Mouse (Mus musculus): ENCODE measurements around the gene Fbxo27. TPM values are rescaled to one million over a fixed set of nuclear protein-coding genes. Genes with fewer than 3 reads are reported as not detected.
"Not testable (repeated sequence)": the region's sequence is repeated elsewhere in the genome, so short reads cannot be mapped to it uniquely, and the experiment has no call there.

Fbxo27 gene
- total and polyA plus RNA-seq, 3 experiments = not detected

GRCm38 (mm10) chr7:28694966-28695511 is 2.4 kb downstream of the Fbxo27 start:
- H3K9ac ChIP-seq (ENCODE audit: control insufficient read depth, low read depth, low read length, poor library complexity, severe bottlenecking) = no peak overlapping the region
- no peaks in the 10 kb centered on the region for H3K9me3 ChIP-seq (replicated peaks; ENCODE audit: insufficient read depth, low read length)
- H3K36me3 ChIP-seq (ENCODE audit: control insufficient read depth in 1 of 2, insufficient read depth in 2 of 2, low read length in 2 of 2) = no peaks in the 10 kb centered on the region
- no peak overlapping the region for H3K4me3 ChIP-seq (ENCODE audit: control insufficient read depth in 1 of 2, insufficient read depth in 1 of 2, low read depth in 2 of 2, low read length in 2 of 2)
- no peaks in the 10 kb centered on the region for H3K79me2 ChIP-seq (ENCODE audit: control insufficient read depth, insufficient read depth, low read length, poor library complexity)
- no peaks in the 10 kb centered on the region; a peak in 1 of 4 replicates for H3K27me3 ChIP-seq (ENCODE audit: control insufficient read depth in 1 of 2, insufficient read depth in 2 of 2, low read length in 2 of 2)
- TF ChIP-seq TBP (IDR thresholded peaks at IDR 0.05; ENCODE audit: low read depth, low read length) (no peak), ZKSCAN1 (IDR thresholded peaks at IDR 0.05; ENCODE audit: low read depth, low read length) (no peak)
- peaks cover 0 to 3% of the 10 kb centered on the region in 2 experiments; a peak in 2 of 4 replicates for H3K4me1 ChIP-seq (ENCODE audit: control insufficient read depth in 1 of 2, insufficient read depth in 2 of 2, low read length in 2 of 2)
- H3K27ac ChIP-seq (ENCODE audit: control insufficient read depth, low read depth, low read length) = no peak overlapping the region
- no peak for DNase-seq (ENCODE audit: low read depth, low spot score)

DNA sequence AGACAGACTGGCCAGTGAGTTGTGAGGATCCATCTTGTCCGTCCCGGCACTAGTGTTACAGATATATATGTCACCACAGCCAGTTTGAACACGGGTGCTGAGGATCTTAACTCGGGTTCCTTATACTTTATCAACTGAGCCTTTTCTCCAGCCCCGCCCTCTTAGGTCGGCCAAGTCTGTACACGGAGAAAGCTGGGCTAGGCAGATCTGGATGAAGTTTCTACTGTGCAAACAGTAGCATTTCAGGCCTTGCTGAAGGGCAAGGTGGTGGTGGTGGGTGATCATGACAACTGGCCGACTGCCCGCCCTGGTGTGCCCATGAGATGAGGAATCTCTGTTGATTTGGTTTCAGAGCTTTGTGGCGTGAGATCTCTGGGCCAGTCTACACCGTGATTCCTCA is 4.6 kb downstream of the Fbxo27 start:
- H3K4me1 ChIP-seq (ENCODE audit: control insufficient read depth in 1 of 2, insufficient read depth in 2 of 2, low read length in 2 of 2) = peaks cover 0 to 3% of the 10 kb centered on the region in 2 experiments; a peak in 2 of 4 replicates
- no peak for TF ChIP-seq TAL1 (IDR thresholded peaks at IDR 0.05; ENCODE audit: low read length)
- no peak for TF ChIP-seq MYB (IDR thresholded peaks at IDR 0.05; ENCODE audit: low read depth, low read length)
- no peak for TF ChIP-seq USF2 (IDR thresholded peaks at IDR 0.05; ENCODE audit: borderline replicate concordance in 1 of 2, insufficient read depth in 1 of 2, low read depth in 1 of 2, low read length in 2 of 2)
- no peak for TF ChIP-seq E2F4 (IDR thresholded peaks at IDR 0.05; ENCODE audit: borderline replicate concordance, low read depth, low read length)
- TF ChIP-seq KAT2A (conservative IDR thresholded peaks at IDR 0.05; ENCODE audit: low read depth, low read length) = no peak
- no peak for TF ChIP-seq CHD2 (IDR thresholded peaks at IDR 0.05; ENCODE audit: low read length)
- no peak for TF ChIP-seq POLR2AphosphoS2 (IDR thresholded peaks at IDR 0.05; ENCODE audit: low read length)
- TF ChIP-seq MXI1 (IDR thresholded peaks at IDR 0.05; ENCODE audit: low read depth, low read length) = no peak
- TF ChIP-seq SIN3A (IDR thresholded peaks at IDR 0.05; ENCODE audit: low read length) = no peak
- H3K9me3 ChIP-seq (replicated peaks; ENCODE audit: insufficient read depth, low read length) = no peaks in the 10 kb centered on the region
- H3K9ac ChIP-seq (ENCODE audit: control insufficient read depth, low read depth, low read length, poor library complexity, severe bottlenecking) = no peak overlapping the region
- no peaks in the 10 kb centered on the region for H3K27me3 ChIP-seq (ENCODE audit: control insufficient read depth in 1 of 2, insufficient read depth in 2 of 2, low read length in 2 of 2)
- no peak overlapping the region for H3K4me3 ChIP-seq (ENCODE audit: control insufficient read depth in 1 of 2, insufficient read depth in 1 of 2, low read depth in 2 of 2, low read length in 2 of 2)
- H3K27ac ChIP-seq (ENCODE audit: control insufficient read depth, low read depth, low read length) = no peak overlapping the region
- peak; percentile 31 for DNase-seq (ENCODE audit: low read depth, low spot score)
- H3K36me3 ChIP-seq (ENCODE audit: control insufficient read depth in 1 of 2, insufficient read depth in 2 of 2, low read length in 2 of 2) = no peaks in the 10 kb centered on the region
- H3K79me2 ChIP-seq (ENCODE audit: control insufficient read depth, insufficient read depth, low read length, poor library complexity) = no peaks in the 10 kb centered on the region

GRCm38 (mm10) chr7:28700269-28700668 is 7.6 kb downstream of the Fbxo27 start:
- DNase-seq (ENCODE audit: low read depth, low spot score) = no peak
- Histone ChIP-seq H3K36me3 (ENCODE audit: control insufficient read depth in 1 of 2, insufficient read depth in 2 of 2, low read length in 2 of 2) (no peaks in the 10 kb centered on the region), H3K9ac (ENCODE audit: control insufficient read depth, low read depth, low read length, poor library complexity, severe bottlenecking) (no peak overlapping the region), H3K79me2 (ENCODE audit: control insufficient read depth, insufficient read depth, low read length, poor library complexity) (no peaks in the 10 kb centered on the region), H3K9me3 (replicated peaks; ENCODE audit: insufficient read depth, low read length) (no peaks in the 10 kb centered on the region), H3K27ac (ENCODE audit: control insufficient read depth, low read depth, low read length) (no peak overlapping the region), H3K27me3 (ENCODE audit: control insufficient read depth in 1 of 2, insufficient read depth in 2 of 2, low read length in 2 of 2) (no peaks in the 10 kb centered on the region), H3K4me1 (ENCODE audit: control insufficient read depth in 1 of 2, insufficient read depth in 2 of 2, low read length in 2 of 2) (peaks cover 0 to 3% of the 10 kb centered on the region in 2 experiments; a peak in 2 of 4 replicates), H3K4me3 (ENCODE audit: control insufficient read depth in 1 of 2, insufficient read depth in 1 of 2, low read depth in 2 of 2, low read length in 2 of 2) (no peak overlapping the region)
- TF ChIP-seq ETS1 (IDR thresholded peaks at IDR 0.05; ENCODE audit: low read depth, low read length) (no peak), HCFC1 (IDR thresholded peaks at IDR 0.05; ENCODE audit: low read depth, low read length) (no peak), GATA1 (IDR thresholded peaks at IDR 0.05; ENCODE audit: low read depth, low read length) (no peak), USF1 (IDR thresholded peaks at IDR 0.05; ENCODE audit: low read depth, low read length) (no peak), SIN3A (IDR thresholded peaks at IDR 0.05; ENCODE audit: low read length) (no peak)

DNA sequence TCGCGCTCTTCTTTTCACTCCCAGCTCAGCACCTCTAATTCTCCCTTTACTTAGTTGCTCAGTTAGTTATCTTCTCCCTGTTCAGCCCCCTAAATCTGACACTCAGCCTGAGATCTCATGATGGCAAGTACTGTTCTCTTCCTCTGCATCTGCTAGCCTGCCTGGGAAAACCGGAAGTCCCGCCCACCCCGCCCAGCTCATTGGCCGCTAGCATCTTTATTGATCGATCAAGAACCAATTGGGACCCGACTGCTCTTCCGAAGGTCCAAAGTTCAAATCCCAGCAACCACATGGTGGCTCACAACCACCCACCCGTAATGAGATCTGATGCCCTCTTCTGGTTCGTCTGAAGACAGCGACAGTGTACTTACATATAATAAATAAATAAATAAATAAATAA is 8.7 kb downstream of the Fbxo27 start:
- H3K36me3 ChIP-seq (ENCODE audit: control insufficient read depth in 1 of 2, insufficient read depth in 2 of 2, low read length in 2 of 2); H3K4me1 ChIP-seq (ENCODE audit: control insufficient read depth in 1 of 2, insufficient read depth in 2 of 2, low read length in 2 of 2); H3K79me2 ChIP-seq (ENCODE audit: control insufficient read depth, insufficient read depth, low read length, poor library complexity); H3K9me3 ChIP-seq (replicated peaks; ENCODE audit: insufficient read depth, low read length); DNase-seq (ENCODE audit: low read depth, low spot score); H3K9ac ChIP-seq (ENCODE audit: control insufficient read depth, low read depth, low read length, poor library complexity, severe bottlenecking); H3K27ac ChIP-seq (ENCODE audit: control insufficient read depth, low read depth, low read length); H3K4me3 ChIP-seq (ENCODE audit: control insufficient read depth in 1 of 2, insufficient read depth in 1 of 2, low read depth in 2 of 2, low read length in 2 of 2); H3K27me3 ChIP-seq (ENCODE audit: control insufficient read depth in 1 of 2, insufficient read depth in 2 of 2, low read length in 2 of 2): not testable (repeated sequence)

Data from MEL (cell line).